Mouse (Mus musculus) small intestine, adult 2 months (tissue): Measurements from ENCODE around the gene Tgfa. TPM values are rescaled to one million over a fixed set of nuclear protein-coding genes. Genes with fewer than 3 reads are reported as not detected.

Experiments
- H3K27ac ChIP-seq: fragments of 200-500 bp; 2 replicates; pipeline ENCODE4 v1.5.1; 2012; ENCODE audit warnings: low read depth, low read length, control low read depth, inconsistent platforms; ENCODE audit not compliant: insufficient read depth
- H3K27me3 ChIP-seq: fragments of 200-500 bp; 2 replicates; pipeline ENCODE4 v1.6.1; 2012; ENCODE audit warnings: mild to moderate bottlenecking, moderate library complexity, low read length, inconsistent platforms; ENCODE audit not compliant: control insufficient read depth, insufficient read depth
- H3K36me3 ChIP-seq: fragments of 200-500 bp; 2 replicates; pipeline ENCODE4 v1.6.1; 2012; ENCODE audit warnings: mild to moderate bottlenecking, low read length, control low read depth, inconsistent platforms; ENCODE audit not compliant: control insufficient read depth, insufficient read depth
- H3K4me1 ChIP-seq: fragments of 200-500 bp; 2 replicates; pipeline ENCODE4 v1.6.1; 2012; ENCODE audit warnings: low read length, inconsistent platforms, mixed read lengths; ENCODE audit not compliant: control insufficient read depth, insufficient read depth, insufficient read length
- H3K4me3 ChIP-seq: fragments of 200-500 bp; 2 replicates; pipeline ENCODE4 v1.5.1; 2012; ENCODE audit warnings: low read depth, mild to moderate bottlenecking, control low read depth, inconsistent platforms, low read length, moderate library complexity
- CTCF ChIP-seq: fragments of 200-500 bp; IDR thresholded peaks from 2 replicates; pipeline ENCODE4 v1.5.1; 2012; ENCODE audit warnings: low read depth, mild to moderate bottlenecking, control low read depth, inconsistent platforms, low read length, moderate library complexity, mixed read lengths; ENCODE audit not compliant: insufficient replicate concordance, insufficient read length; ENCODE audit errors: extremely low read depth
- POLR2A ChIP-seq: fragments of 200-500 bp; IDR thresholded peaks from 2 replicates; pipeline ENCODE4 v1.6.1; 2012; ENCODE audit warnings: low read depth, mild to moderate bottlenecking, control low read depth, inconsistent platforms, low read length, moderate library complexity
- WGBS: fragments of 180-500 bp; shearing (Covaris S2); methylation state at CpG from one replicate; pipeline ENCODE4 v1.1.7; 2018; 5-methylcytosine and 5-hydroxymethylcytosine counted together
- polyA plus RNA-seq: library from polyadenylated mRNA; depleted of rRNA; stranded (reverse); fragments of >200 nt; gene quantifications from 2 replicates; pipeline ENCODE4 v1.2.3, GENCODE M21; 2012

Gene Tgfa
- polyA plus RNA-seq, 1 experiment, result 26.8 TPM

GRCm38 (mm10) chr6:86295451-86295850 is 100.4 kb downstream of the Tgfa start:
- WGBS, result 46% methylated on average over 8 of the region's 8 CpGs
- TF ChIP-seq POLR2A (no peak), CTCF (no peak)

GRCm38 (mm10) chr6:86296126-86296525 is 101.1 kb downstream of the Tgfa start:
- TF ChIP-seq CTCF, result no peak
- no peak for TF ChIP-seq POLR2A
- Histone ChIP-seq H3K36me3 (no peaks in the 10 kb centered on the region), H3K27me3 (no peaks in the 10 kb centered on the region), H3K27ac (no peak overlapping the region), H3K4me1 (no peaks in the 10 kb centered on the region), H3K4me3 (no peak overlapping the region)
- 94% methylated on average over 3 of the region's 3 CpGs for WGBS

More at GRCm38 (mm10) chr6:86295451-86295850, 100.4 kb downstream of the Tgfa start:
- Histone ChIP-seq H3K4me1 (no peaks in the 10 kb centered on the region), H3K36me3 (no peaks in the 10 kb centered on the region), H3K27ac (no peak overlapping the region), H3K27me3 (no peaks in the 10 kb centered on the region), H3K4me3 (no peak overlapping the region)

- Histone ChIP-seq H3K36me3 (no peaks in the 10 kb centered on the region), H3K27me3 (no peaks in the 10 kb centered on the region), H3K27ac (no peak overlapping the region), H3K4me3 (no peak overlapping the region), H3K4me1 (no peaks in the 10 kb centered on the region)
- WGBS, result 80% methylated on average over 2 of the region's 2 CpGs
- TF ChIP-seq POLR2A, result no peak
- no peak for TF ChIP-seq CTCF
These were observed 101.9 kb downstream of the Tgfa start for GRCm38 (mm10) chr6:86296938-86297337.

- H3K27me3 ChIP-seq, result no peaks in the 10 kb centered on the region
These were observed 103.9 kb downstream of the Tgfa start for GRCm38 (mm10) chr6:86298961-86299360.

GRCm38 (mm10) chr6:86299381-86299780 is 104.4 kb downstream of the Tgfa start:
- no peak for TF ChIP-seq CTCF
- no peak for TF ChIP-seq POLR2A
- no peaks in the 10 kb centered on the region for H3K4me1 ChIP-seq
- no peak overlapping the region for H3K27ac ChIP-seq
- H3K27me3 ChIP-seq, result no peaks in the 10 kb centered on the region
- WGBS, result 82% methylated on average over 2 of the region's 2 CpGs
- no peak overlapping the region for H3K4me3 ChIP-seq
- no peaks in the 10 kb centered on the region for H3K36me3 ChIP-seq

More at GRCm38 (mm10) chr6:86298961-86299360, 103.9 kb downstream of the Tgfa start:
- H3K4me1 ChIP-seq, result no peaks in the 10 kb centered on the region
- WGBS, result 91% methylated on average over 3 of the region's 3 CpGs
- TF ChIP-seq POLR2A, result no peak
- no peak for TF ChIP-seq CTCF
- no peaks in the 10 kb centered on the region for H3K36me3 ChIP-seq
- no peak overlapping the region for H3K4me3 ChIP-seq
- H3K27ac ChIP-seq, result no peak overlapping the region

GRCm38 (mm10) chr6:86305680-86306079 is 110.7 kb downstream of the Tgfa start:
- Histone ChIP-seq H3K4me3 (no peak overlapping the region), H3K36me3 (no peaks in the 10 kb centered on the region), H3K4me1 (no peaks in the 10 kb centered on the region), H3K27ac (no peak overlapping the region), H3K27me3 (no peaks in the 10 kb centered on the region)
- WGBS, result 85% methylated on average over 4 of the region's 4 CpGs
- TF ChIP-seq CTCF (no peak), POLR2A (no peak)

- TF ChIP-seq POLR2A (no peak), CTCF (no peak)
- WGBS, result 60% methylated on average over 1 of the region's 1 CpGs
These were observed 119.0 kb downstream of the Tgfa start for GRCm38 (mm10) chr6:86314011-86314410.

More at GRCm38 (mm10) chr6:86314011-86314410, 119.0 kb downstream of the Tgfa start:
- H3K36me3 ChIP-seq, result no peaks in the 10 kb centered on the region
- no peaks in the 10 kb centered on the region for H3K4me1 ChIP-seq
- no peaks in the 10 kb centered on the region for H3K27me3 ChIP-seq
- no peak overlapping the region for H3K4me3 ChIP-seq
- H3K27ac ChIP-seq, result no peak overlapping the region
